Mouse (Mus musculus) liver, postnatal 0 days (tissue): ENCODE data around the gene Ldah.

Experiments used
- CTCF ChIP-seq: sonication (generic); IDR thresholded peaks from 2 replicates; pipeline ENCODE4 v1.5.1; 2016; ENCODE audit warnings: antibody characterized with exemption, low read depth
- EP300 ChIP-seq: IDR thresholded peaks from 2 replicates; pipeline ENCODE4 v1.6.1; 2016; ENCODE audit warnings: antibody characterized with exemption, low read depth, mild to moderate bottlenecking

DNA sequence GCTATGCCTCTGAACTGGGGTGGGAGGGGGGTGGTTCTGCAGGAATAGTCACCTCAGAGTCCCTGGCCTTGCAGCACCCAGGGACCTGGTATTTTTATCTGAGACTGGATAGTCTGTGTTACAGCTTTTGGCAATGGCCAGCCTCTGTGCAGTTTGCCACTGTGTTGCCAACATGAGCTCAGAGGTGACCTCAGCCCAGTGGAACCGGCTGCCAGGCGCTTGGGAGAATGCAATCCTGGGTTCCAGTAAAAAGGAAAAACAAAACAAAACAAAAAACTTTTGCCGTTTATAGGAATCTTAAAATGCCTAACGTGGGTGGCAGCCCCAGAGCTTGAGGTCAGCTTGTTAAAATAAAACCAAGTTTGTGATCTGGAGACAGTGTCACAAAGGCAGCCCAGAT is 126.4 kb downstream of the Ldah start:
- TF ChIP-seq CTCF (no peak), EP300 (no peak)
